Mouse (Mus musculus) heart, embryonic 16.5 days (tissue): ENCODE data around the gene Nucks1. TPM values are rescaled to one million over a fixed set of nuclear protein-coding genes. Genes with fewer than 3 reads are reported as not detected.
A peak's percentile ranks its signal among the peaks of the same experiment; 100 is the strongest.

Experiments used
- ATAC-seq: fragments of 200-750 bp; cut with Nextera tagmentation; replicated peaks from 2 replicates; pipeline ENCODE4 v1.8.0; 2017; ENCODE audit warnings: moderate number of reproducible peaks; ENCODE audit not compliant: insufficient read depth, low FRiP score; ENCODE audit errors: extremely low read depth
- H3K27ac ChIP-seq: fragments of 300-500 bp; sonication (generic); 2 replicates; pipeline ENCODE4 v1.5.1; 2014; ENCODE audit warnings: mild to moderate bottlenecking, low read length, control low read depth, moderate library complexity
- H3K27me3 ChIP-seq: fragments of 300-500 bp; sonication (generic); 2 replicates; pipeline ENCODE4 v1.6.1; 2014; ENCODE audit warnings: low read length, mixed read lengths; ENCODE audit not compliant: control insufficient read depth, insufficient read depth
- H3K36me3 ChIP-seq: fragments of 300-500 bp; sonication (generic); 2 replicates; pipeline ENCODE4 v1.6.1; 2014; ENCODE audit not compliant: control insufficient read depth, insufficient read depth
- H3K4me1 ChIP-seq: fragments of 300-500 bp; sonication (generic); 2 replicates; pipeline ENCODE4 v1.6.1; 2014; ENCODE audit warnings: low read length, mixed read lengths; ENCODE audit not compliant: control insufficient read depth, insufficient read depth
- H3K4me2 ChIP-seq: fragments of 300-500 bp; sonication (generic); 2 replicates; pipeline ENCODE4 v1.6.1; 2014; ENCODE audit warnings: low read depth, mild to moderate bottlenecking, control low read depth, low read length
- H3K4me3 ChIP-seq: fragments of 300-500 bp; sonication (generic); 2 replicates; pipeline ENCODE4 v1.5.1; 2014; ENCODE audit warnings: mild to moderate bottlenecking, control low read depth, low read length
- H3K9ac ChIP-seq: fragments of 300-500 bp; sonication (generic); 2 replicates; pipeline ENCODE4 v1.6.1; 2014; ENCODE audit warnings: low read length, control low read depth
- H3K9me3 ChIP-seq: fragments of 300-500 bp; sonication (generic); replicated peaks from 2 replicates; pipeline ENCODE4 v1.6.1; 2016; ENCODE audit warnings: low read length; ENCODE audit not compliant: control insufficient read depth
- WGBS: fragments of 180-500 bp; shearing (Covaris S2); extraction: QIAGEN DNeasy Blood & Tissue Kit; methylation state at CpG from one replicate; pipeline ENCODE4 v1.1.7; 2014; 5-methylcytosine and 5-hydroxymethylcytosine counted together
- polyA plus RNA-seq: library from polyadenylated mRNA; unstranded; fragments of >200 nt; fragmentation: Nextera tagmentation; extraction: Ambion mirVana; gene quantifications from 2 replicates; pipeline ENCODE4 v1.2.1, GENCODE M21; 2015

The Nucks1 gene
- 43.8 and 46.9 TPM in 2 replicates for polyA plus RNA-seq

DNA sequence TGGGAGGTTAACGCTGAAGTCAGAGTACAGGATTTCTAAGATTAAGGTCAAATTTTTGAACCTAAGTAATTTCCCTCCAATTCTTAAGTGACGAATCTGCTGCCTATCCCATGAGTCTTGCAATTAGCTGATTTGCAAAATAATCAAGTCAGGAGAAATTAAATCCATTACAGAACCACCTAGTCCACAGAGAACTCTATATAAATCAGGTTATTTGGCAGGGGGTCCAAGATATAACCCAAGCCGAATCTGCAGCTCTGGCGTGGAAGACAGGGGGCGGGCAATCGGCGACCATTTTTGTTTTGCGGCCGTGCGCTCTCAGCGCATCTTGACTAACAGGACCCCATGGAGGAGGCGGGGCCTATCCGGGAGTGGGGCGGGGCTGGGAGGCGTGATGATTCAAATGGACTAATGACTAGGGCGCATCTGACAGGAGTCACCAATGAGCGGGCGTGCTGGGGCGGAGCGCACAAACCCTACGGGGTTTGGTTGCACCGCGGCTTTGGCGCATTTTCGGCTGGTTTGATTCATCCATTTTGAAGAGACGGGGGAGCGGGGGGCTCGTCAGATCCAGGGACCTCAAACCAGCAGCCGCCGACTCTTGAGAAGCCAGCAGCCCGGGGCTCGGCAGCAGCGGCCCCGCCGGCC, at the start of gene Nucks1:
Gene Nucks1, plus strand, starts transcription at position 534 of the 648 bp plus-strand sequence.
- 0 out of 2 replicates have a peak, but pooled peaks cover 3% of the 10 kb centered on the region for H3K27me3 ChIP-seq
- under 1% methylated on average over 35 of the region's 35 CpGs for WGBS

DNA sequence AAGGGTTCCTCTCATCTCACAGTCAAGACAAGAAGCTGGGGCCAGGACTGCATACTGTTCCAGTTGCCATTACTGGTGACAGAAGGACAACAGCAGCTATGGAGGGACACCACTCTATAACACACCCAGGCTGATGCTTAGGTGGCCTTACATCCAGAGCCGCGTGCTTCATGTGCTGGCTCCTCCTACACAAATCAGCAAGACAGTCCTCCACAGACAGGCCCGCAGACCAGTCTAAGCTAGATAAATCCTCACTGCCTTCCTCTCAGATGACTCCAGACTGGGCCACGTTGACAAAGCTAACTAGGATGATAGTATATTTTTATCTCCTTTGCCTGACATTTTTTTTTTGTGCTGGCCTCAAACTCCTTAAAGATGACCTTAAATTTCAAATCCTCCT, 48.5 kb upstream of the Nucks1 start:
- no peaks in the 10 kb centered on the region for H3K4me1 ChIP-seq
- H3K4me3 ChIP-seq: no peak overlapping the region
- no peak overlapping the region for H3K9ac ChIP-seq
- no peak overlapping the region for H3K27ac ChIP-seq
- no peak for ATAC-seq
- no peaks in the 10 kb centered on the region for H3K9me3 ChIP-seq
- H3K36me3 ChIP-seq: no peaks in the 10 kb centered on the region
- no peaks in the 10 kb centered on the region for H3K27me3 ChIP-seq
- no peak overlapping the region for H3K4me2 ChIP-seq
- WGBS: 72% methylated on average over 4 of the region's 4 CpGs

More for the DNA sequence above, at the start of gene Nucks1:
- Histone ChIP-seq H3K4me3 (peak within 1 kb of the TSS; percentile 98), H3K9ac (peak within 1 kb of the TSS; percentile 100), H3K4me1 (peaks cover 11% of the 10 kb centered on the region), H3K4me2 (peak within 1 kb of the TSS; percentile 72), H3K27ac (peak within 1 kb of the TSS; percentile 98), H3K36me3 (no peaks in the 10 kb centered on the region), H3K9me3 (no peaks in the 10 kb centered on the region)
- peak; percentile 99 for ATAC-seq

DNA sequence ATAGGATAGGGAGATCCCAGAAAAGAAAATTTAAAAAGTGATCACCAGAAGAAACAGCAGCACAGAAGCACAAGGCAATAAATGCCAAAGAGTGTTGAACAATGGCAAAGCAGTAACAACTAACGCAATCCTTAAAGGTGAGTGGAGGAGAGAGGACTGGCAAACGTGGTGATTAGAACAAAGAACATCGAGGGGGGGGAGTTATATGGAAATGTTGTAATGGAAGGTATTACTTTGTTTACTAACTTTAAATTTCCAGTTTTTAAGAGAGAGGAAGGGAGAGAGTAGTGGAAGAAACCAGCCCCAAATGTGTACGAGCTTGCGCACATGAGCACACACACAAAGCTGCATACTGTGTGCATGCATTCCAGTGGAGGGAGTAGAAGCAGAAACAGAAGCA, 44.7 kb upstream of the Nucks1 start:
- ATAC-seq: no peak
- no peak overlapping the region for H3K4me3 ChIP-seq
- no peak overlapping the region for H3K27ac ChIP-seq
- H3K9ac ChIP-seq: no peak overlapping the region
- no peak overlapping the region for H3K4me2 ChIP-seq
- WGBS: 87% methylated on average over 5 of the region's 5 CpGs
- no peaks in the 10 kb centered on the region for H3K4me1 ChIP-seq
- no peaks in the 10 kb centered on the region for H3K9me3 ChIP-seq
- no peaks in the 10 kb centered on the region for H3K27me3 ChIP-seq
- H3K36me3 ChIP-seq: no peaks in the 10 kb centered on the region

DNA sequence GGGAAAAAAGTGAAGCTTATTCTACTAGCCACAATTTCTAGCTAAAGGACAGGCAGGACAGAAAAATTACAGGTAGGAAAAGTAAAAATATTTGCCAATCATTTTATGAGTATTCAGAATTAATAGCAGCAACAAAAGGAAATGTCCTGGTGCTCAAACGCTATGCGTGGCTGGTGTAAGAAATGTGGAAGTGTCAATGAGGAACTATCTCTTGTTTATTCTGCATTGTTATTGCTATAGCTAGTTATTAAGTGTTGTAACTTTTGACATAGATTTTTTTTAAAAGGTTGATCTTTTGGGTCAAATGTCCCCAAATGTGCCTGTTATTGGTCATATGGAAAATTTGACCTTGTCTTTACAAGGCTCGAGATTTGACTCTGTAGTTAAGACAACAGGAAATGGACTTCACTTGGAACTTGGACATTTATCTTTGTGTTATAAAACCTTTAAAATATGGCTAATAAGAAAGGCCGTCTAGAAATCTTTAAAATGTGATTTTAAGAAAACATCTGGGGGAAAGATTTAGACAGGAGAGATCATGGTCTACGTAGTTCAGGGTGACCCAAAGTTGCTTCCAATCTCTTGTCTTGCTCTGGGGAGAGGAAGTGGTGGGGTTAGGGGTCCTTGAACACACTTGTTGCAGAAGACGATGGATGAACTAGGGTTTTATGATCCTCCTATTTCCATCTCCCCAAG, 43.9 kb upstream of the Nucks1 start:
- H3K4me2 ChIP-seq: peak overlapping the region; percentile 11; the same call in 1 of the 2 replicates
- H3K27me3 ChIP-seq: no peaks in the 10 kb centered on the region
- ATAC-seq: no peak
- H3K36me3 ChIP-seq: no peaks in the 10 kb centered on the region
- peak overlapping the region; percentile 76; the same call in 1 of the 2 replicates for H3K4me3 ChIP-seq
- WGBS: 70% methylated on average over 6 of the region's 6 CpGs
- no peak overlapping the region for H3K9ac ChIP-seq
- H3K4me1 ChIP-seq: no peaks in the 10 kb centered on the region
- no peak overlapping the region for H3K27ac ChIP-seq
- no peaks in the 10 kb centered on the region for H3K9me3 ChIP-seq

DNA sequence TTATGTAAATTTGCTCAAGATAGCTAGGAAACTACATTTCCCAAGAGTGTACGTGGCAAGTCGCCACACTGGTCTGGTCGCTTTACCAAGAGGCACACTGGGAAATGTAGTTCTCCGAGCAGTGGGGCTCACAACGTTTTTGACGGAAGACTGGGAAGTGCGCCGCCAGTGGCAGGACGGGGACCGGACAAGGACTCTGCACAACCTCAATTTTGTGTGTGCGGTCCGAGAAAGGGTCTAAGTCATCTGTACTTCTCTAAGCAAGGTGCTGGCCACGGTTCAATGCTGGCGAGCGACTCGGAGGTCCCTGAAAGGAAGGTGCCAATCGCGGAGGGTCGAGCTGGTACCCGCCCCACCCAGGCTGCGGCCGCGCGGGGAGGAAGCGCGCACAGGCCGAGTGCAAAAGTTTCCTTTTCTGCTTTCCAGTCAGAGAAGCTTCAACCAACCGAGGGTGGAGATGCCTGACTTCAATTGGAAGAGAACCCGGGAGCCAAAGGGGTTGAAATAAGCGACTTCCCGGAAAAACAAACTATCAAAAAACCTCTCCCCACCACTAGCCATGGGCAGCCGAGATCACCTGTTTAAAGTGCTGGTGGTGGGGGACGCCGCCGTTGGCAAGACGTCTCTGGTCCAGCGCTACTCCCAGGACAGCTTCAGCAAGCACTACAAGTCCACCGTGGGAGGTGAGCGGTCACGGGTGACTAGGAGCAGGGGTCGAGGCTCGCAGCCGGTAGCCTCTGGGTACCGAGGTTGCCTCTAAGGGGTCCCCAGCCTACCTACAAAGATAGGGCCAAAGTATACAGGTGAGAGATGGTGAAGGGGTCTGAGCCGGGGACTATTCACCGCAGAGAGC, 43.0 kb upstream of the Nucks1 start, which contains the start of gene Rab29:
Gene Rab29, plus strand, starts transcription at position 132 of the 853 bp plus-strand sequence.
- ATAC-seq: peak; percentile 93
- H3K4me3 ChIP-seq: peak within 1 kb of the TSS; percentile 76
- WGBS: under 1% methylated on average over 46 of the region's 46 CpGs
- H3K27ac ChIP-seq: peak within 1 kb of the TSS; percentile 32; the same call in 1 of the 2 replicates
- H3K9me3 ChIP-seq: no peaks in the 10 kb centered on the region
- H3K4me1 ChIP-seq: no peaks in the 10 kb centered on the region
- no peaks in the 10 kb centered on the region for H3K36me3 ChIP-seq
- H3K27me3 ChIP-seq: no peaks in the 10 kb centered on the region
- H3K4me2 ChIP-seq: peak within 1 kb of the TSS; percentile 69
- peak within 1 kb of the TSS; percentile 68 for H3K9ac ChIP-seq

DNA sequence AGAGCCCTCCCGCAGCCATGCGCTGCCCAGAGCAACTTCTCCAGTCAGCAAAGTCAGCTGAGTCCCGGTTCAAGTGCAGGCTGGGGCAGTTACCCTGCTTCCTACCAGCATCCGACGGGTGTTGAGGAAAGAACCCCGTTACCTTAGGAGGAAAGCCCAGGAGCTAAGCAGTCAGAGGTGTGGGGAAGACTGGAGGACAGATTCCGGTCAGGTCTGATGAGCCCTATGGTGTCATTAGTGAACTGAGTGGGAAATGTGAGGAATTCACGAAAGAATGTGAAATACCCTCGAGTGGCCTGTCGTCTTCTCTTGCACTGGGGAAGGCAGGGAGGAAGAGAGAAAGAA, 42.4 kb upstream of the Nucks1 start:
- Histone ChIP-seq H3K36me3 (no peaks in the 10 kb centered on the region), H3K4me1 (no peaks in the 10 kb centered on the region), H3K27me3 (no peaks in the 10 kb centered on the region), H3K9ac (peak overlapping the region; percentile 68), H3K27ac (no peak overlapping the region), H3K4me2 (peak overlapping the region; percentile 69), H3K9me3 (no peaks in the 10 kb centered on the region), H3K4me3 (peak overlapping the region; percentile 76)
- ATAC-seq: no peak
- 14% methylated on average over 10 of the region's 10 CpGs for WGBS

DNA sequence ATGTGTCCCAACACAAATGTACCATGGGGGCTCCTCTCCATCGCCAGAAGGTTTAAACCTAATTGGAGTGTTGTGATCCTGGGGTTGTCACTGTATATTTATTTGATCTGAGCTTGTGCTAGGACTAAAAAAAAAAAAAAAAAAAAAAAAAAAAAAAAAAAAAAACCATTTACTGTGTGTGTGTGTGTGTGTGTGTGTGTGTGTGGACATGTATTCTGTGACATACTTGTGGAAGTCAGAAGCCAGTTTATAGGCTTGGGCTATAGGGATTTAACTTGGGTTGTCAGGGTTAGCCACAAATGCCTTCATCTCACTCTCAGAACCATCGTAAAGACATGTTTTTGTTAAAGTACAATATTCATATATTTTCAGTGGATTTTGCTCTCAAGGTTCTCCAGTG, 40.8 kb upstream of the Nucks1 start:
- Histone ChIP-seq H3K4me3 (no peak overlapping the region), H3K4me1 (no peaks in the 10 kb centered on the region), H3K27me3 (no peaks in the 10 kb centered on the region), H3K27ac (no peak overlapping the region), H3K9me3 (no peaks in the 10 kb centered on the region), H3K9ac (no peak overlapping the region), H3K4me2 (no peak overlapping the region), H3K36me3 (no peaks in the 10 kb centered on the region; the same call in 1 of the 2 replicates)
- 85% methylated on average over 2 of the region's 2 CpGs for WGBS
- ATAC-seq: no peak

DNA sequence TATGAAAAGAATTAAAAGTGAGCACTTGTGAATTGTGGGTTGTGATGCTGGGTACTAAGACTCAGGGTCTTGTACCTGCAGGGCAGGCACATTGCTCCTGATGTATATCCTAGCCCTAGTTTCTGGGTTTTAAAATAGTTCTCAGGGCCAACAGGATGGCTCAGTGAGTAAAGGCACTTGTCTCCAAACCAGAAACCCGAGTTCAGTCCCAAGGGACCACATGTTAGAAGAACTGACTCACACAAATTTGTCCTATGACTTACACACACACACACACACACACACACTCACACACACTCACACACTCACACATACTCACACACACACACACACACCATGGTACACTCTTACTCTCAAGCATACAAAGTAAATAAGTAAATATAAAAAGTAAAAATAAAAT, 37.5 kb upstream of the Nucks1 start:
- Histone ChIP-seq H3K4me2 (no peak overlapping the region), H3K9me3 (no peaks in the 10 kb centered on the region), H3K4me1 (no peaks in the 10 kb centered on the region), H3K27ac (no peak overlapping the region), H3K36me3 (no peaks in the 10 kb centered on the region; the same call in 1 of the 2 replicates), H3K27me3 (no peaks in the 10 kb centered on the region), H3K9ac (no peak overlapping the region), H3K4me3 (no peak overlapping the region)
- no peak for ATAC-seq
- whole genome bisulfite sequencing: 68% methylated on average over 1 of the region's 1 CpGs
